ENCODE assay signal across 15 mouse cellular contexts in the genomic region with DNA sequence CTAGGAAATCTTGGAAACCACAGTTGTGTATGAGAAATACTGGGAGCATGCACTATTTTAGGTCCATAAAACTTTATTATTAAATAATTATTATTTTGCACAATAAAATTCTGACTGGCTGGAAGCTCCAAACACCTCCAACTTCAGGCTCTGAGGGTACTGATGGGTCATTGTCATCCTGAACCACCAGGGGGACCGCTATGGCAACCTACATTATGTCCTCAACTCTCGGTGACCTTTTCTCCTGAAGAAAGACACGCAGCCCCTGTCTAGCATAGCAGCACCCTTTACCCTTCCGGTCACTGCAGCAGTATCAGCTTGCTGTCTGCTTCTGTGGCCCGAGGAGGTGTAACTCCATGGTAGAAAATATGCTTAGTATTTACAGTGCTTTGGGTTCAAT.
A peak's percentile ranks its signal among the peaks of the same experiment; 100 is the strongest.
DNase-seq lines count a peak whose midpoint lies in the region; ATAC-seq and TF ChIP-seq lines count a peak whose summit lies in the region.
"Had no signal": no experiment of that assay in that cellular context is flagged by ENCODE, and none has a peak within 500 bp of the region (broad histone marks: within the 10 kb centered on the region; RNA-seq: fewer than 3 reads in every experiment).

No protein-coding gene starts in this region.

- no peak overlapping the region for H3K4me2 ChIP-seq in heart, embryonic 12.5 days
- no peak overlapping the region for H3K4me2 ChIP-seq in stomach, postnatal 0 days (replicated peaks; ENCODE audit: low read depth)
- H3K4me2 ChIP-seq in midbrain, embryonic 11.5 days: no peak overlapping the region
- H3K4me2 ChIP-seq: embryonic facial prominence, embryonic 13.5 days; midbrain, embryonic 12.5 days had no signal

- no peak for ATAC-seq in heart, embryonic 12.5 days (ENCODE audit: insufficient number of reproducible peaks, low FRiP score)
- no peak for ATAC-seq in stomach, postnatal 0 days (ENCODE audit: low FRiP score, low TSS enrichment)
- ATAC-seq in midbrain, embryonic 11.5 days (ENCODE audit: low FRiP score): no peak
- ATAC-seq: forebrain, embryonic 14.5 days; intestine, embryonic 16.5 days had no signal

- no peak for TF ChIP-seq EP300 in stomach, postnatal 0 days (optimal IDR thresholded peaks at IDR 0.05)

- DNase-seq in heart, postnatal 4 days: peak; percentile 10
- no peak for DNase-seq in lung, adult 2 months
- DNase-seq in lung, postnatal 25 days (ENCODE audit: low spot score): no peak
- peak; percentile 68 for DNase-seq in embryo, embryonic 10 days (ENCODE audit: low spot score)
- no peak for DNase-seq in stomach, postnatal 0 days (ENCODE audit: low spot score)
- DNase-seq in midbrain, embryonic 11.5 days (ENCODE audit: low spot score, missing footprints): no peak
- DNase-seq: cerebellum, adult 9-11 months; heart, postnatal 10 days; thymus, postnatal 36 days had no signal

- H3K27ac ChIP-seq in heart, embryonic 12.5 days (ENCODE audit: poor library complexity, severe bottlenecking): no peak overlapping the region
- no peak overlapping the region for H3K27ac ChIP-seq in stomach, postnatal 0 days (replicated peaks)
- no peak overlapping the region for H3K27ac ChIP-seq in midbrain, embryonic 11.5 days (ENCODE audit: low read depth, low read length)
- H3K27ac ChIP-seq: embryonic facial prominence, embryonic 13.5 days; midbrain, embryonic 12.5 days had no signal

- no peak for TF ChIP-seq POLR2A in lung, adult 2 months (IDR thresholded peaks at IDR 0.05; ENCODE audit: borderline replicate concordance, extremely low read depth, low read depth, low read length)

- H3K9ac ChIP-seq in heart, embryonic 12.5 days: no peak overlapping the region
- H3K9ac ChIP-seq in stomach, postnatal 0 days (ENCODE audit: low read length): no peak overlapping the region
- H3K9ac ChIP-seq in midbrain, embryonic 11.5 days (ENCODE audit: low read length): no peak overlapping the region
- H3K9ac ChIP-seq: embryonic facial prominence, embryonic 13.5 days; midbrain, embryonic 12.5 days had no signal

- H3K27me3 ChIP-seq in heart, embryonic 12.5 days (replicated peaks): no peaks in the 10 kb centered on the region
- H3K27me3 ChIP-seq in stomach, postnatal 0 days (ENCODE audit: control insufficient read depth, insufficient read depth, low read length): no peaks in the 10 kb centered on the region
- no peaks in the 10 kb centered on the region for H3K27me3 ChIP-seq in midbrain, embryonic 11.5 days (ENCODE audit: control insufficient read depth, insufficient read depth, low read length)
- H3K27me3 ChIP-seq: CH12.LX; embryonic facial prominence, embryonic 13.5 days had no signal

- H3K4me1 ChIP-seq in heart, embryonic 12.5 days (replicated peaks): peaks cover 26% of the 10 kb centered on the region
- H3K4me1 ChIP-seq in lung, adult 2 months (ENCODE audit: control insufficient read depth, insufficient read depth, low read length): no peaks in the 10 kb centered on the region
- H3K4me1 ChIP-seq in stomach, postnatal 0 days (replicated peaks; ENCODE audit: control insufficient read depth, insufficient read depth): no peaks in the 10 kb centered on the region; the same call in 1 of the 2 replicates
- H3K4me1 ChIP-seq in midbrain, embryonic 11.5 days (ENCODE audit: control insufficient read depth, insufficient read depth, low read length): no peaks in the 10 kb centered on the region
- H3K4me1 ChIP-seq: midbrain, embryonic 12.5 days had no signal

- no peaks in the 10 kb centered on the region for H3K36me3 ChIP-seq in heart, embryonic 12.5 days
- no peaks in the 10 kb centered on the region for H3K36me3 ChIP-seq in stomach, postnatal 0 days (ENCODE audit: control insufficient read depth, insufficient read depth, low read length)
- H3K36me3 ChIP-seq in midbrain, embryonic 11.5 days (ENCODE audit: control insufficient read depth, insufficient read depth, low read length): no peaks in the 10 kb centered on the region
- H3K36me3 ChIP-seq: embryonic facial prominence, embryonic 13.5 days; midbrain, embryonic 12.5 days had no signal

- 0 out of 2 replicates have a peak, but pooled peaks have one; percentile 0 for TF ChIP-seq CTCF in lung, adult 2 months (IDR thresholded peaks at IDR 0.05; ENCODE audit: insufficient read depth, low read length)
- TF ChIP-seq CTCF in stomach, postnatal 0 days (IDR thresholded peaks at IDR 0.05; ENCODE audit: low read depth): peak; percentile 46

- no peaks in the 10 kb centered on the region for H3K9me3 ChIP-seq in heart, embryonic 12.5 days (replicated peaks)
- no peaks in the 10 kb centered on the region for H3K9me3 ChIP-seq in stomach, postnatal 0 days (ENCODE audit: control insufficient read depth, low read length)
- H3K9me3 ChIP-seq in midbrain, embryonic 11.5 days (ENCODE audit: control insufficient read depth, low read length): no peaks in the 10 kb centered on the region
- H3K9me3 ChIP-seq: embryonic facial prominence, embryonic 13.5 days; midbrain, embryonic 12.5 days had no signal

- no peak overlapping the region for H3K4me3 ChIP-seq in heart, embryonic 12.5 days
- no peak overlapping the region for H3K4me3 ChIP-seq in lung, adult 2 months (replicated peaks; ENCODE audit: extremely low read depth, low read depth, low read length)
- H3K4me3 ChIP-seq in stomach, postnatal 0 days (ENCODE audit: low read depth, low read length): no peak overlapping the region
- H3K4me3 ChIP-seq in midbrain, embryonic 11.5 days (ENCODE audit: low read depth, low read length): no peak overlapping the region
- H3K4me3 ChIP-seq: embryonic facial prominence, embryonic 13.5 days; midbrain, embryonic 12.5 days had no signal

- 14% methylated on average over 5 of the region's 5 CpGs for WGBS in heart, embryonic 12.5 days
- WGBS in lung, adult 2 months: 60% methylated on average over 5 of the region's 5 CpGs
- 65% methylated on average over 5 of the region's 5 CpGs for WGBS in stomach, postnatal 0 days
- 54% methylated on average over 5 of the region's 5 CpGs for WGBS in midbrain, embryonic 11.5 days

Comparison
In these comparisons a context has a peak if more than half of its experiments do, and no peak if none do; other contexts are left out.
1. DNase-seq: peak in heart, postnatal 4 days (single experiment) and embryo, embryonic 10 days (single experiment); none in lung, adult 2 months (single experiment), lung, postnatal 25 days (single experiment), stomach, postnatal 0 days (single experiment) and midbrain, embryonic 11.5 days (single experiment).